Mouse (Mus musculus): ENCODE measurements around the gene Ppp1r3e. TPM values are rescaled to one million over a fixed set of nuclear protein-coding genes. Genes with fewer than 3 reads are reported as not detected.

The Ppp1r3e gene
- polyA plus RNA-seq, 1 experiment from 2014 or later = 1.8 TPM

Other genes with a start within 250 kb of the Ppp1r3e start
- not detected in 2 replicates for gene Gm17606, start 236.6 kb downstream of the Ppp1r3e start, polyA plus RNA-seq (2015; fragmentation: Nextera tagmentation; extraction: Ambion mirVana)
- gene Cdh24, start 236.2 kb downstream of the Ppp1r3e start, polyA plus RNA-seq (2015; fragmentation: Nextera tagmentation; extraction: Ambion mirVana) = 5.2 and 5.4 TPM in 2 replicates
- 101 TPM in 2 replicates for gene 1700123O20Rik, start 191.3 kb downstream of the Ppp1r3e start, polyA plus RNA-seq (2015; fragmentation: Nextera tagmentation; extraction: Ambion mirVana)
- gene Acin1, start 190.6 kb downstream of the Ppp1r3e start, polyA plus RNA-seq (2015; fragmentation: Nextera tagmentation; extraction: Ambion mirVana) = 137 and 173 TPM in 2 replicates
- gene Gm29776, start 178.7 kb downstream of the Ppp1r3e start, polyA plus RNA-seq (2015; fragmentation: Nextera tagmentation; extraction: Ambion mirVana) = 0.09 and 0.18 TPM in 2 replicates
- gene Cebpe, start 165.4 kb downstream of the Ppp1r3e start, polyA plus RNA-seq (2015; fragmentation: Nextera tagmentation; extraction: Ambion mirVana) = not detected in 2 replicates
- 0.94 and 1.2 TPM in 2 replicates for gene Slc7a8, start 95.6 kb downstream of the Ppp1r3e start, polyA plus RNA-seq (2015; fragmentation: Nextera tagmentation; extraction: Ambion mirVana)
- not detected in 2 replicates for gene Rnf212b, start 63.4 kb downstream of the Ppp1r3e start, polyA plus RNA-seq (2015; fragmentation: Nextera tagmentation; extraction: Ambion mirVana)
- 7.2 and 8.8 TPM in 2 replicates for gene Homez, start 6.6 kb downstream of the Ppp1r3e start, polyA plus RNA-seq (2015; fragmentation: Nextera tagmentation; extraction: Ambion mirVana)
- 1.5 and 1.7 TPM in 2 replicates for gene Bcl2l2, start 5.8 kb upstream of the Ppp1r3e start, polyA plus RNA-seq (2015; fragmentation: Nextera tagmentation; extraction: Ambion mirVana)
- gene Gm20521, start 5.9 kb upstream of the Ppp1r3e start, polyA plus RNA-seq (2015; fragmentation: Nextera tagmentation; extraction: Ambion mirVana) = 1.2 TPM in 1 of 2 replicates, not detected in the other
- 91.7 and 109 TPM in 2 replicates for gene Pabpn1, start 14.9 kb upstream of the Ppp1r3e start, polyA plus RNA-seq (2015; fragmentation: Nextera tagmentation; extraction: Ambion mirVana)
- 4.1 and 4.3 TPM in 2 replicates for gene Slc22a17, start 35.6 kb upstream of the Ppp1r3e start, polyA plus RNA-seq (2015; fragmentation: Nextera tagmentation; extraction: Ambion mirVana)
- gene Efs, start 48.6 kb upstream of the Ppp1r3e start, polyA plus RNA-seq (2015; fragmentation: Nextera tagmentation; extraction: Ambion mirVana) = 8.2 and 9.2 TPM in 2 replicates
- not detected in 2 replicates for gene Il25, start 55.1 kb upstream of the Ppp1r3e start, polyA plus RNA-seq (2015; fragmentation: Nextera tagmentation; extraction: Ambion mirVana)
- 0.22 TPM in 1 of 2 replicates, not detected in the other for gene Cmtm5, start 58.7 kb upstream of the Ppp1r3e start, polyA plus RNA-seq (2015; fragmentation: Nextera tagmentation; extraction: Ambion mirVana)
- gene Myh6, start 89.4 kb upstream of the Ppp1r3e start, polyA plus RNA-seq (2015; fragmentation: Nextera tagmentation; extraction: Ambion mirVana) = 0.34 and 0.35 TPM in 2 replicates
- gene Gm17428, start 99.4 kb upstream of the Ppp1r3e start, polyA plus RNA-seq (2015; fragmentation: Nextera tagmentation; extraction: Ambion mirVana) = not detected in 2 replicates
- gene Myh7, start 117.1 kb upstream of the Ppp1r3e start, polyA plus RNA-seq (2015; fragmentation: Nextera tagmentation; extraction: Ambion mirVana) = 0.49 and 0.55 TPM in 2 replicates
- gene Ngdn, start 137.9 kb upstream of the Ppp1r3e start, polyA plus RNA-seq (2015; fragmentation: Nextera tagmentation; extraction: Ambion mirVana) = 128 and 129 TPM in 2 replicates
- 1.1 and 1.5 TPM in 2 replicates for gene Zfhx2, start 214.8 kb upstream of the Ppp1r3e start, polyA plus RNA-seq (2015; fragmentation: Nextera tagmentation; extraction: Ambion mirVana)
- 9.8 and 10.3 TPM in 2 replicates for gene Thtpa, start 217.2 kb upstream of the Ppp1r3e start, polyA plus RNA-seq (2015; fragmentation: Nextera tagmentation; extraction: Ambion mirVana)
- gene Ap1g2, start 229.0 kb upstream of the Ppp1r3e start, polyA plus RNA-seq (2015; fragmentation: Nextera tagmentation; extraction: Ambion mirVana) = 32.0 and 38.3 TPM in 2 replicates
- 0.09 TPM in 2 replicates for gene Jph4, start 239.4 kb upstream of the Ppp1r3e start, polyA plus RNA-seq (2015; fragmentation: Nextera tagmentation; extraction: Ambion mirVana)